Mouse (Mus musculus) intestine, embryonic 16.5 days (tissue): ENCODE results near the gene Atad1. TPM values are rescaled to one million over a fixed set of nuclear protein-coding genes. Genes with fewer than 3 reads are reported as not detected.

Experiments used
- ATAC-seq: fragments of 200-750 bp; cut with Nextera tagmentation; 2 replicates; pipeline ENCODE4 v1.8.0; 2017; ENCODE audit warnings: moderate TSS enrichment, moderate library complexity
- H3K27ac ChIP-seq: fragments of 300-500 bp; sonication (generic); 2 replicates; pipeline ENCODE4 v1.5.1; 2014; ENCODE audit warnings: mild to moderate bottlenecking, low read length
- H3K27me3 ChIP-seq: fragments of 300-500 bp; sonication (generic); replicated peaks from 2 replicates; pipeline ENCODE4 v1.6.1; 2014; ENCODE audit warnings: low read length, control low read depth, mixed read lengths; ENCODE audit not compliant: control insufficient read depth, insufficient read depth
- H3K36me3 ChIP-seq: fragments of 300-500 bp; sonication (generic); 2 replicates; pipeline ENCODE4 v1.6.1; 2014; ENCODE audit warnings: low read length, control low read depth; ENCODE audit not compliant: control insufficient read depth, insufficient read depth
- H3K4me1 ChIP-seq: fragments of 300-500 bp; sonication (generic); 2 replicates; pipeline ENCODE4 v1.6.1; 2014; ENCODE audit warnings: low read length, control low read depth, mixed read lengths; ENCODE audit not compliant: control insufficient read depth, insufficient read depth
- H3K4me2 ChIP-seq: fragments of 300-500 bp; sonication (generic); 2 replicates; pipeline ENCODE4 v1.6.1; 2014; ENCODE audit warnings: low read depth, low read length, control low read depth
- H3K4me3 ChIP-seq: fragments of 300-500 bp; sonication (generic); 2 replicates; pipeline ENCODE4 v1.5.1; 2014; ENCODE audit warnings: mild to moderate bottlenecking, low read length
- H3K9ac ChIP-seq: fragments of 300-500 bp; sonication (generic); 2 replicates; pipeline ENCODE4 v1.6.1; 2014; ENCODE audit warnings: low read depth, low read length
- H3K9me3 ChIP-seq: fragments of 300-500 bp; sonication (generic); 2 replicates; pipeline ENCODE4 v1.6.1; 2016; ENCODE audit warnings: low read length, control low read depth; ENCODE audit not compliant: control insufficient read depth
- WGBS: fragments of 180-500 bp; shearing (Covaris S2); extraction: QIAGEN DNeasy Blood & Tissue Kit; methylation state at CpG from one replicate; pipeline ENCODE4 v1.1.7; 2014; 5-methylcytosine and 5-hydroxymethylcytosine counted together
- polyA plus RNA-seq: library from polyadenylated mRNA; unstranded; fragments of >200 nt; fragmentation: Nextera tagmentation; extraction: Ambion mirVana; gene quantifications from 2 replicates; pipeline ENCODE4 v1.2.1, GENCODE M21; 2015

Gene Atad1
- polyA plus RNA-seq, 1 experiment from 2014 or later: 77.4 TPM

- no peak for ATAC-seq
- WGBS: 5% methylated on average over 8 of the region's 8 CpGs
- peak overlapping the region; percentile 71 for H3K4me2 ChIP-seq
Observed at GRCm38 (mm10) chr19:32759357-32760024, 19.9 kb upstream of the Atad1 start.

GRCm38 (mm10) chr19:32758793-32759161 lies 19.2 kb upstream of the Atad1 start:
- WGBS: under 1% methylated on average over 11 of the region's 11 CpGs
- Histone ChIP-seq H3K36me3 (no peaks in the 10 kb centered on the region), H3K4me2 (peak overlapping the region; percentile 71), H3K27ac (no peak overlapping the region), H3K9me3 (no peaks in the 10 kb centered on the region), H3K4me1 (peaks cover 12% of the 10 kb centered on the region), H3K4me3 (peak overlapping the region; percentile 100), H3K9ac (peak overlapping the region; percentile 100), H3K27me3 (no peaks in the 10 kb centered on the region)
- no peak for ATAC-seq

More at GRCm38 (mm10) chr19:32759357-32760024, 19.9 kb upstream of the Atad1 start:
- Histone ChIP-seq H3K9ac (peak overlapping the region; percentile 100), H3K4me1 (peaks cover 17% of the 10 kb centered on the region), H3K27me3 (no peaks in the 10 kb centered on the region), H3K27ac (no peak overlapping the region), H3K9me3 (no peaks in the 10 kb centered on the region), H3K36me3 (no peaks in the 10 kb centered on the region), H3K4me3 (peak overlapping the region; percentile 100)

GRCm38 (mm10) chr19:32757831-32758792 lies 18.5 kb upstream of the Atad1 start:
- WGBS: under 1% methylated on average over 49 of the region's 69 CpGs
- H3K36me3 ChIP-seq: no peaks in the 10 kb centered on the region
- peak; percentile 1; the same call in 1 of the 2 replicates for ATAC-seq

GRCm38 (mm10) chr19:32756900-32757725 lies 17.5 kb upstream of the Atad1 start, which contains the start of gene Pten:
Pten (plus strand) TSS chr19:32757497.
- Histone ChIP-seq H3K4me3 (peak within 1 kb of the TSS; percentile 100), H3K4me1 (peaks cover 10% of the 10 kb centered on the region), H3K36me3 (no peaks in the 10 kb centered on the region), H3K27ac (peak within 1 kb of the TSS; percentile 100), H3K9ac (peak within 1 kb of the TSS; percentile 100), H3K9me3 (no peaks in the 10 kb centered on the region), H3K4me2 (peak within 1 kb of the TSS; percentile 90), H3K27me3 (no peaks in the 10 kb centered on the region)
- WGBS: under 1% methylated on average over 68 of the region's 77 CpGs
- ATAC-seq: peak; percentile 89

More at GRCm38 (mm10) chr19:32757831-32758792, 18.5 kb upstream of the Atad1 start:
- Histone ChIP-seq H3K27ac (peak overlapping the region; percentile 100), H3K4me2 (peak overlapping the region; percentile 71), H3K4me3 (peak overlapping the region; percentile 100), H3K4me1 (peaks cover 12% of the 10 kb centered on the region), H3K27me3 (no peaks in the 10 kb centered on the region), H3K9me3 (no peaks in the 10 kb centered on the region), H3K9ac (peak overlapping the region; percentile 100)

- H3K27ac ChIP-seq: peak overlapping the region; percentile 99
- H3K4me3 ChIP-seq: peak overlapping the region; percentile 100
- 0% methylated on average over 14 of the region's 14 CpGs for WGBS
- no peaks in the 10 kb centered on the region for H3K9me3 ChIP-seq
- ATAC-seq: no peak; the same call in 1 of the 2 replicates
- H3K36me3 ChIP-seq: no peaks in the 10 kb centered on the region
- peaks cover 10% of the 10 kb centered on the region for H3K4me1 ChIP-seq
- peak overlapping the region; percentile 90 for H3K9ac ChIP-seq
- peak overlapping the region; percentile 90 for H3K4me2 ChIP-seq
- H3K27me3 ChIP-seq: no peaks in the 10 kb centered on the region
Observed at GRCm38 (mm10) chr19:32756636-32756899, 17.0 kb upstream of the Atad1 start.

GRCm38 (mm10) chr19:32755792-32756635 lies 16.4 kb upstream of the Atad1 start:
- peak overlapping the region; percentile 100 for H3K4me3 ChIP-seq
- H3K9ac ChIP-seq: peak overlapping the region; percentile 90
- peak overlapping the region; percentile 99 for H3K27ac ChIP-seq
- peak; percentile 74 for ATAC-seq
- H3K4me2 ChIP-seq: peak overlapping the region; percentile 90
- H3K4me1 ChIP-seq: peaks cover 8% of the 10 kb centered on the region
- H3K27me3 ChIP-seq: no peaks in the 10 kb centered on the region
- H3K9me3 ChIP-seq: no peaks in the 10 kb centered on the region
- H3K36me3 ChIP-seq: no peaks in the 10 kb centered on the region
- WGBS: 0% methylated on average over 53 of the region's 53 CpGs

- Histone ChIP-seq H3K4me2 (peak overlapping the region; percentile 90), H3K27me3 (no peaks in the 10 kb centered on the region), H3K9ac (peak overlapping the region; percentile 90), H3K27ac (peak overlapping the region; percentile 99), H3K9me3 (no peaks in the 10 kb centered on the region), H3K36me3 (no peaks in the 10 kb centered on the region), H3K4me3 (peak overlapping the region; percentile 100), H3K4me1 (0 out of 2 replicates have a peak, but pooled peaks cover 4% of the 10 kb centered on the region)
- 8% methylated on average over 12 of the region's 12 CpGs for WGBS
- no peak for ATAC-seq
Observed at GRCm38 (mm10) chr19:32755104-32755791, 15.7 kb upstream of the Atad1 start.
